Mouse (Mus musculus) heart, postnatal 0 days (tissue): ENCODE measurements around the gene Foxj1.

Source experiments
- CTCF ChIP-seq: IDR thresholded peaks from 2 replicates; pipeline ENCODE4 v1.5.1; 2016; ENCODE audit warnings: antibody characterized with exemption, control low read depth, low read depth
- EP300 ChIP-seq: IDR thresholded peaks from 2 replicates; pipeline ENCODE4 v1.6.1; 2016; ENCODE audit warnings: antibody characterized with exemption, low read depth

- TF ChIP-seq CTCF (no peak), EP300 (no peak)
Observed at GRCm38 (mm10) chr11:116305423-116305822, 29.8 kb downstream of the Foxj1 start.
